Mouse (Mus musculus) 3T3-L1 (cell line): Measurements from ENCODE around the gene Gucy2e.

Experiments
- DNase-seq: peaks from one replicate; pipeline ENCODE4 v3.0.0-alpha.2; 2015; ENCODE audit warnings: low read depth, low spot score

The Gucy2e gene

GRCm38 (mm10) chr11:69236926-69237260 lies at the start of gene Gucy2e:
Gucy2e (minus strand) TSS chr11:69237036.
- DNase-seq, result no peak

- DNase-seq, result no peak
Observed at GRCm38 (mm10) chr11:69277267-69277666, 40.4 kb upstream of the Gucy2e start.

GRCm38 (mm10) chr11:69276081-69276480 lies 39.2 kb upstream of the Gucy2e start:
- DNase-seq, result peak; percentile 42

GRCm38 (mm10) chr11:69275650-69276049 lies 38.8 kb upstream of the Gucy2e start:
- no peak for DNase-seq

GRCm38 (mm10) chr11:69272122-69272740 lies 35.4 kb upstream of the Gucy2e start:
- peak; percentile 92 for DNase-seq

GRCm38 (mm10) chr11:69269575-69269974 lies 32.7 kb upstream of the Gucy2e start:
- peak; percentile 89 for DNase-seq

GRCm38 (mm10) chr11:69268100-69268499 lies 31.3 kb upstream of the Gucy2e start:
- DNase-seq, result no peak

GRCm38 (mm10) chr11:69267341-69267740 lies 30.5 kb upstream of the Gucy2e start:
- peak; percentile 69 for DNase-seq

- DNase-seq, result no peak
Observed at GRCm38 (mm10) chr11:69266253-69266652, 29.4 kb upstream of the Gucy2e start.

GRCm38 (mm10) chr11:69265410-69265809 lies 28.6 kb upstream of the Gucy2e start:
- no peak for DNase-seq

- DNase-seq, result no peak
Observed at GRCm38 (mm10) chr11:69264276-69264675, 27.4 kb upstream of the Gucy2e start.

GRCm38 (mm10) chr11:69260111-69260510 lies 23.3 kb upstream of the Gucy2e start:
- DNase-seq, result peak; percentile 85

GRCm38 (mm10) chr11:69258287-69258686 lies 21.5 kb upstream of the Gucy2e start:
- DNase-seq, result peak; percentile 71

- DNase-seq, result peak; percentile 86
Observed at GRCm38 (mm10) chr11:69257807-69258206, 21.0 kb upstream of the Gucy2e start.

GRCm38 (mm10) chr11:69257072-69257471 lies 20.2 kb upstream of the Gucy2e start:
- DNase-seq, result no peak

GRCm38 (mm10) chr11:69254808-69255207 lies 18.0 kb upstream of the Gucy2e start:
- DNase-seq, result no peak

- DNase-seq, result peak; percentile 55
Observed at GRCm38 (mm10) chr11:69253131-69253530, 16.3 kb upstream of the Gucy2e start.

GRCm38 (mm10) chr11:69251953-69252352 lies 15.1 kb upstream of the Gucy2e start:
- DNase-seq, result no peak

GRCm38 (mm10) chr11:69251135-69251842 lies 14.5 kb upstream of the Gucy2e start:
- no peak for DNase-seq

- DNase-seq, result no peak
Observed at GRCm38 (mm10) chr11:69250106-69250505, 13.3 kb upstream of the Gucy2e start.

GRCm38 (mm10) chr11:69249131-69249530 lies 12.3 kb upstream of the Gucy2e start:
- peak; percentile 49 for DNase-seq

GRCm38 (mm10) chr11:69245643-69246042 lies 8.8 kb upstream of the Gucy2e start:
- DNase-seq, result peak; percentile 27

- peak; percentile 82 for DNase-seq
Observed at GRCm38 (mm10) chr11:69244911-69245310, 8.1 kb upstream of the Gucy2e start.
